8 mouse cellular contexts compared by ENCODE assay signal in genomic region chr3:152346633-152347141, GRCm38 (mm10). TPM values are rescaled to one million over a fixed set of nuclear protein-coding genes. Genes with fewer than 3 reads are reported as not detected.
A peak's percentile ranks its signal among the peaks of the same experiment; 100 is the strongest.
DNase-seq lines count a peak whose midpoint lies in the region; ATAC-seq and TF ChIP-seq lines count a peak whose summit lies in the region.

No protein-coding gene starts in this region.

- 1% methylated on average over 45 of the region's 54 CpGs for WGBS in intestine, embryonic 15.5 days
- under 1% methylated on average over 54 of the region's 54 CpGs for WGBS in liver, embryonic 14.5 days (ENCODE audit: insufficient replicate concordance)

- H3K9ac ChIP-seq in intestine, embryonic 15.5 days: peak overlapping the region; percentile 82
- H3K9ac ChIP-seq in liver, embryonic 14.5 days (replicated peaks): peak overlapping the region; percentile 85

- H3K36me3 ChIP-seq in E14TG2a.4 (ENCODE audit: insufficient read depth, low read length): peaks cover 7% of the 10 kb centered on the region; the same call in 1 of the 2 replicates
- H3K36me3 ChIP-seq in intestine, embryonic 15.5 days: no peaks in the 10 kb centered on the region
- H3K36me3 ChIP-seq in liver, embryonic 14.5 days (replicated peaks; ENCODE audit: control insufficient read depth, insufficient read depth, low read depth): no peaks in the 10 kb centered on the region

- H3K4me3 ChIP-seq in E14TG2a.4 (replicated peaks; ENCODE audit: low read length): peak overlapping the region; percentile 83
- H3K4me3 ChIP-seq in intestine, embryonic 15.5 days (replicated peaks): peak overlapping the region; percentile 69
- peak overlapping the region; percentile 75 to 91 for H3K4me3 ChIP-seq in liver, embryonic 14.5 days (ENCODE audit: insufficient read depth in 1 of 2, low read depth in 2 of 2, low read length in 2 of 2)

- peak; percentile 70 for DNase-seq in adrenal gland, adult 2 months
- no peak for DNase-seq in adrenal gland, adult 18-20 months (ENCODE audit: low spot score in 2 of 2)
- DNase-seq in cerebellum, adult 9-11 months: peak; percentile 72
- peak; percentile 35 to 45 for DNase-seq in frontal cortex, postnatal 36 days (ENCODE audit: low spot score in 2 of 2)
- DNase-seq in liver, embryonic 14.5 days (ENCODE audit: low read depth in 3 of 3, low spot score in 3 of 3): peak in 1 of 3 experiments; percentile 29
- DNase-seq in naive thymus-derived CD4-positive, alpha-beta T cell, adult 2 months (ENCODE audit: low read depth): peak; percentile 59

- peak overlapping the region; percentile 76 for H3K27ac ChIP-seq in intestine, embryonic 15.5 days
- H3K27ac ChIP-seq in liver, embryonic 14.5 days: peak overlapping the region; percentile 72

- no peak for TF ChIP-seq CTCF in E14TG2a.4 (conservative IDR thresholded peaks at IDR 0.05; ENCODE audit: low read length)
- no peak for TF ChIP-seq CTCF in liver, embryonic 14.5 days (IDR thresholded peaks at IDR 0.05; ENCODE audit: low read depth)

- H3K4me1 ChIP-seq in E14TG2a.4 (replicated peaks; ENCODE audit: low read depth, low read length): peaks cover 60% of the 10 kb centered on the region
- H3K4me1 ChIP-seq in intestine, embryonic 15.5 days (replicated peaks): peaks cover 20% of the 10 kb centered on the region; the same call in 1 of the 2 replicates
- peaks cover 12 to 22% of the 10 kb centered on the region in 2 experiments for H3K4me1 ChIP-seq in liver, embryonic 14.5 days (replicated peaks; ENCODE audit: control insufficient read depth in 2 of 2, insufficient read depth in 2 of 2, low read length in 1 of 2)

- H3K27me3 ChIP-seq in E14TG2a.4 (ENCODE audit: insufficient read depth, low read length): no peaks in the 10 kb centered on the region
- no peaks in the 10 kb centered on the region for H3K27me3 ChIP-seq in intestine, embryonic 15.5 days (replicated peaks)
- H3K27me3 ChIP-seq in liver, embryonic 14.5 days (ENCODE audit: control insufficient read depth, insufficient read depth, low read length): no peaks in the 10 kb centered on the region

- H3K4me2 ChIP-seq in intestine, embryonic 15.5 days (replicated peaks): peak overlapping the region; percentile 60
- H3K4me2 ChIP-seq in liver, embryonic 14.5 days (ENCODE audit: low read depth): peak overlapping the region; percentile 76

- ATAC-seq in intestine, embryonic 15.5 days: peak; percentile 70
- peak; percentile 79; the same call in 1 of the 2 replicates for ATAC-seq in liver, embryonic 14.5 days (ENCODE audit: insufficient read depth)

- TF ChIP-seq EP300 in liver, embryonic 14.5 days (IDR thresholded peaks at IDR 0.05; ENCODE audit: low read depth): no peak

- H3K9me3 ChIP-seq in E14TG2a.4 (ENCODE audit: low read length): no peaks in the 10 kb centered on the region
- H3K9me3 ChIP-seq in intestine, embryonic 15.5 days: no peaks in the 10 kb centered on the region
- no peaks in the 10 kb centered on the region for H3K9me3 ChIP-seq in liver, embryonic 14.5 days (ENCODE audit: control insufficient read depth, low read length)

RNA-seq across cellular contexts. Expression of gene Usp33, which starts 0.4 kb away (rescaled TPM):
- 10 to 100 TPM; 87.8 to 99.7 TPM for total RNA-seq in adrenal gland, adult 2 months (2021)
- polyA plus RNA-seq in adrenal gland, adult 2 months (2012; rRNA removed): 8.4 and 14.0 TPM in 2 replicates
- total RNA-seq in adrenal gland, adult 18-20 months (2021): 10 to 100 TPM; 70.9 to 97.3 TPM
- 45.3 and 51.1 TPM in 2 replicates for polyA plus RNA-seq in intestine, embryonic 15.5 days (2015; fragmentation: Nextera tagmentation; extraction: Ambion mirVana)
- polyA plus RNA-seq in liver, embryonic 14.5 days (2012; rRNA removed): 11.7 and 18.5 TPM in 2 replicates
- polyA plus RNA-seq in liver, embryonic 14.5 days (2014; fragmentation: Nextera tagmentation; extraction: Ambion mirVana): 23.1 and 24.8 TPM in 2 replicates

RNA-seq across cellular contexts. Expression of gene Miga1, which starts 6.5 kb away (rescaled TPM):
- 10 to 100 TPM in 1 of 2 experiments, 1 to 10 TPM in 1; 8.4 to 12.3 TPM for total RNA-seq in adrenal gland, adult 2 months (2021)
- polyA plus RNA-seq in adrenal gland, adult 2 months (2012; rRNA removed): 4.1 and 6.5 TPM in 2 replicates
- 1 to 10 TPM; 8.7 to 9.3 TPM for total RNA-seq in adrenal gland, adult 18-20 months (2021)
- 15.3 and 17.4 TPM in 2 replicates for polyA plus RNA-seq in intestine, embryonic 15.5 days (2015; fragmentation: Nextera tagmentation; extraction: Ambion mirVana)
- polyA plus RNA-seq in liver, embryonic 14.5 days (2012; rRNA removed): 2.3 and 3.4 TPM in 2 replicates
- 3.0 and 4.4 TPM in 2 replicates for polyA plus RNA-seq in liver, embryonic 14.5 days (2014; fragmentation: Nextera tagmentation; extraction: Ambion mirVana)

RNA-seq across cellular contexts. Expression of gene Zzz3, which starts 48.6 kb away (rescaled TPM):
- 10 to 100 TPM; 30.1 to 35.5 TPM for total RNA-seq in adrenal gland, adult 2 months (2021)
- polyA plus RNA-seq in adrenal gland, adult 2 months (2012; rRNA removed): 11.4 and 12.5 TPM in 2 replicates
- total RNA-seq in adrenal gland, adult 18-20 months (2021): 10 to 100 TPM; 32.1 to 35.8 TPM
- polyA plus RNA-seq in intestine, embryonic 15.5 days (2015; fragmentation: Nextera tagmentation; extraction: Ambion mirVana): 39.3 and 39.8 TPM in 2 replicates
- polyA plus RNA-seq in liver, embryonic 14.5 days (2012; rRNA removed): 7.3 and 7.8 TPM in 2 replicates
- polyA plus RNA-seq in liver, embryonic 14.5 days (2014; fragmentation: Nextera tagmentation; extraction: Ambion mirVana): 17.0 and 19.1 TPM in 2 replicates

Comparison
In these comparisons a context has a peak if more than half of its experiments do, and no peak if none do; other contexts are left out.
1. DNase-seq: peak in adrenal gland, adult 2 months (single experiment), cerebellum, adult 9-11 months (single experiment), frontal cortex, postnatal 36 days (2 of 2) and naive thymus-derived CD4-positive, alpha-beta T cell, adult 2 months (single experiment); none in adrenal gland, adult 18-20 months (0 of 2).
2. Peak in every context shown above with its lines, with median percentiles within 50 percentile points of each other: H3K4me3 ChIP-seq.